Mouse (Mus musculus): ENCODE measurements at regions not wholly inside any gene's neighbourhood (a gene's known extent, or its start where the extent isn't known, plus 50 kb on each side); places are given as distances from the start of the nearest gene placed in this dataset.

- H3K27ac ChIP-seq (ENCODE audit: low read length): no peak overlapping the region
- H3K9ac ChIP-seq (ENCODE audit: low read length): no peak overlapping the region
- no peaks in the 10 kb centered on the region for H3K27me3 ChIP-seq (ENCODE audit: control insufficient read depth, insufficient read depth, low read depth, low read length)
- H3K4me2 ChIP-seq (ENCODE audit: low read depth, low read length): no peak overlapping the region
- 84% methylated on average over 8 of the region's 8 CpGs for WGBS
- H3K36me3 ChIP-seq (ENCODE audit: control insufficient read depth, insufficient read depth, low read length): no peaks in the 10 kb centered on the region
- no peaks in the 10 kb centered on the region for H3K9me3 ChIP-seq (ENCODE audit: control insufficient read depth, low read length)
- H3K4me3 ChIP-seq (ENCODE audit: low read length): no peak overlapping the region
- no peak for ATAC-seq (ENCODE audit: low read depth)
- no peaks in the 10 kb centered on the region for H3K4me1 ChIP-seq (replicated peaks; ENCODE audit: control insufficient read depth, insufficient read depth, low read length)
Measured at GRCm38 (mm10) chr13:84754821-84755725, 434.1 kb upstream of the Ccnh start.

GRCm38 (mm10) chr13:84756796-84757335 is 432.3 kb upstream of the Ccnh start:
- ATAC-seq (ENCODE audit: low read depth): no peak
- H3K9me3 ChIP-seq (ENCODE audit: control insufficient read depth, low read length): no peaks in the 10 kb centered on the region
- 85% methylated on average over 6 of the region's 6 CpGs for WGBS
- no peak overlapping the region for H3K9ac ChIP-seq (ENCODE audit: low read length)
- H3K4me3 ChIP-seq (ENCODE audit: low read length): no peak overlapping the region
- H3K27ac ChIP-seq (ENCODE audit: low read length): no peak overlapping the region
- H3K4me2 ChIP-seq (ENCODE audit: low read depth, low read length): no peak overlapping the region
- no peaks in the 10 kb centered on the region for H3K4me1 ChIP-seq (replicated peaks; ENCODE audit: control insufficient read depth, insufficient read depth, low read length)
- H3K36me3 ChIP-seq (ENCODE audit: control insufficient read depth, insufficient read depth, low read length): no peaks in the 10 kb centered on the region
- H3K27me3 ChIP-seq (ENCODE audit: control insufficient read depth, insufficient read depth, low read depth, low read length): no peaks in the 10 kb centered on the region

- no peak for ATAC-seq (ENCODE audit: low read depth)
- Histone ChIP-seq H3K27me3 (ENCODE audit: control insufficient read depth, insufficient read depth, low read depth, low read length) (no peaks in the 10 kb centered on the region), H3K36me3 (ENCODE audit: control insufficient read depth, insufficient read depth, low read length) (no peaks in the 10 kb centered on the region), H3K27ac (ENCODE audit: low read length) (no peak overlapping the region), H3K4me3 (ENCODE audit: low read length) (no peak overlapping the region), H3K4me2 (ENCODE audit: low read depth, low read length) (no peak overlapping the region), H3K4me1 (replicated peaks; ENCODE audit: control insufficient read depth, insufficient read depth, low read length) (no peaks in the 10 kb centered on the region), H3K9ac (ENCODE audit: low read length) (no peak overlapping the region), H3K9me3 (ENCODE audit: control insufficient read depth, low read length) (no peaks in the 10 kb centered on the region)
- WGBS: 46% methylated on average over 10 of the region's 10 CpGs
Measured at GRCm38 (mm10) chr13:84757896-84758567, 431.2 kb upstream of the Ccnh start.

- Histone ChIP-seq H3K36me3 (ENCODE audit: control insufficient read depth, insufficient read depth, low read length) (no peaks in the 10 kb centered on the region), H3K9ac (ENCODE audit: low read length) (no peak overlapping the region), H3K27me3 (ENCODE audit: control insufficient read depth, insufficient read depth, low read depth, low read length) (no peaks in the 10 kb centered on the region), H3K27ac (ENCODE audit: low read length) (no peak overlapping the region), H3K4me1 (replicated peaks; ENCODE audit: control insufficient read depth, insufficient read depth, low read length) (no peaks in the 10 kb centered on the region), H3K4me3 (ENCODE audit: low read length) (no peak overlapping the region), H3K9me3 (ENCODE audit: control insufficient read depth, low read length) (no peaks in the 10 kb centered on the region), H3K4me2 (ENCODE audit: low read depth, low read length) (no peak overlapping the region)
- WGBS: 0% methylated on average over 6 of the region's 6 CpGs
- peak; percentile 84 for ATAC-seq (ENCODE audit: low read depth)
Measured at GRCm38 (mm10) chr13:84758568-84758900, 430.7 kb upstream of the Ccnh start.

- H3K9me3 ChIP-seq (ENCODE audit: control insufficient read depth, low read length): no peaks in the 10 kb centered on the region
- H3K4me3 ChIP-seq (ENCODE audit: low read length): no peak overlapping the region
- no peak overlapping the region for H3K27ac ChIP-seq (ENCODE audit: low read length)
- H3K36me3 ChIP-seq (ENCODE audit: control insufficient read depth, insufficient read depth, low read length): no peaks in the 10 kb centered on the region
- H3K9ac ChIP-seq (ENCODE audit: low read length): no peak overlapping the region
- ATAC-seq (ENCODE audit: low read depth): no peak
- no peak overlapping the region for H3K4me2 ChIP-seq (ENCODE audit: low read depth, low read length)
- WGBS: 63% methylated on average over 7 of the region's 7 CpGs
- H3K4me1 ChIP-seq (replicated peaks; ENCODE audit: control insufficient read depth, insufficient read depth, low read length): no peaks in the 10 kb centered on the region
- H3K27me3 ChIP-seq (ENCODE audit: control insufficient read depth, insufficient read depth, low read depth, low read length): no peaks in the 10 kb centered on the region
Measured at GRCm38 (mm10) chr13:84759061-84759460, 430.1 kb upstream of the Ccnh start.

GRCm38 (mm10) chr13:84760471-84760870 is 428.7 kb upstream of the Ccnh start:
- H3K27ac ChIP-seq (ENCODE audit: low read length): no peak overlapping the region
- H3K36me3 ChIP-seq (ENCODE audit: control insufficient read depth, insufficient read depth, low read length): no peaks in the 10 kb centered on the region
- H3K27me3 ChIP-seq (ENCODE audit: control insufficient read depth, insufficient read depth, low read depth, low read length): no peaks in the 10 kb centered on the region
- H3K4me1 ChIP-seq (replicated peaks; ENCODE audit: control insufficient read depth, insufficient read depth, low read length): no peaks in the 10 kb centered on the region
- no peaks in the 10 kb centered on the region for H3K9me3 ChIP-seq (ENCODE audit: control insufficient read depth, low read length)
- no peak for ATAC-seq (ENCODE audit: low read depth)
- no peak overlapping the region for H3K4me3 ChIP-seq (ENCODE audit: low read length)
- no peak overlapping the region for H3K4me2 ChIP-seq (ENCODE audit: low read depth, low read length)
- H3K9ac ChIP-seq (ENCODE audit: low read length): no peak overlapping the region
- WGBS: 66% methylated on average over 3 of the region's 3 CpGs

- H3K27ac ChIP-seq (ENCODE audit: low read length): no peak overlapping the region
- no peak overlapping the region for H3K4me3 ChIP-seq (ENCODE audit: low read length)
- H3K27me3 ChIP-seq (ENCODE audit: control insufficient read depth, insufficient read depth, low read depth, low read length): no peaks in the 10 kb centered on the region
- no peaks in the 10 kb centered on the region for H3K4me1 ChIP-seq (replicated peaks; ENCODE audit: control insufficient read depth, insufficient read depth, low read length)
- no peak overlapping the region for H3K9ac ChIP-seq (ENCODE audit: low read length)
- H3K36me3 ChIP-seq (ENCODE audit: control insufficient read depth, insufficient read depth, low read length): no peaks in the 10 kb centered on the region
- 65% methylated on average over 8 of the region's 8 CpGs for WGBS
- H3K4me2 ChIP-seq (ENCODE audit: low read depth, low read length): no peak overlapping the region
- ATAC-seq (ENCODE audit: low read depth): no peak
- no peaks in the 10 kb centered on the region for H3K9me3 ChIP-seq (ENCODE audit: control insufficient read depth, low read length)
Measured at GRCm38 (mm10) chr13:84760978-84761377, 428.2 kb upstream of the Ccnh start.

GRCm38 (mm10) chr13:84761821-84762220 is 427.4 kb upstream of the Ccnh start:
- 52% methylated on average over 4 of the region's 4 CpGs for WGBS

GRCm38 (mm10) chr13:84763916-84764315 is 425.3 kb upstream of the Ccnh start:
- Histone ChIP-seq H3K4me2 (ENCODE audit: low read depth, low read length) (no peak overlapping the region), H3K9ac (ENCODE audit: low read length) (no peak overlapping the region), H3K36me3 (ENCODE audit: control insufficient read depth, insufficient read depth, low read length) (no peaks in the 10 kb centered on the region), H3K4me3 (ENCODE audit: low read length) (no peak overlapping the region), H3K4me1 (replicated peaks; ENCODE audit: control insufficient read depth, insufficient read depth, low read length) (no peaks in the 10 kb centered on the region), H3K27me3 (ENCODE audit: control insufficient read depth, insufficient read depth, low read depth, low read length) (no peaks in the 10 kb centered on the region), H3K9me3 (ENCODE audit: control insufficient read depth, low read length) (no peaks in the 10 kb centered on the region), H3K27ac (ENCODE audit: low read length) (no peak overlapping the region)
- 83% methylated on average over 1 of the region's 1 CpGs for WGBS
- ATAC-seq (ENCODE audit: low read depth): no peak

More at GRCm38 (mm10) chr13:84761821-84762220, 427.4 kb upstream of the Ccnh start:
- no peak for ATAC-seq (ENCODE audit: low read depth)
- Histone ChIP-seq H3K4me2 (ENCODE audit: low read depth, low read length) (no peak overlapping the region), H3K9ac (ENCODE audit: low read length) (no peak overlapping the region), H3K4me3 (ENCODE audit: low read length) (no peak overlapping the region), H3K4me1 (replicated peaks; ENCODE audit: control insufficient read depth, insufficient read depth, low read length) (no peaks in the 10 kb centered on the region), H3K36me3 (ENCODE audit: control insufficient read depth, insufficient read depth, low read length) (no peaks in the 10 kb centered on the region), H3K27me3 (ENCODE audit: control insufficient read depth, insufficient read depth, low read depth, low read length) (no peaks in the 10 kb centered on the region), H3K9me3 (ENCODE audit: control insufficient read depth, low read length) (no peaks in the 10 kb centered on the region), H3K27ac (ENCODE audit: low read length) (no peak overlapping the region)
